Mouse (Mus musculus): ENCODE results near the gene Dtnbp1. TPM values are rescaled to one million over a fixed set of nuclear protein-coding genes. Genes with fewer than 3 reads are reported as not detected.

The Dtnbp1 gene
- total RNA-seq, 2 experiments from 2014 or later = 123 to 139 TPM

DNA sequence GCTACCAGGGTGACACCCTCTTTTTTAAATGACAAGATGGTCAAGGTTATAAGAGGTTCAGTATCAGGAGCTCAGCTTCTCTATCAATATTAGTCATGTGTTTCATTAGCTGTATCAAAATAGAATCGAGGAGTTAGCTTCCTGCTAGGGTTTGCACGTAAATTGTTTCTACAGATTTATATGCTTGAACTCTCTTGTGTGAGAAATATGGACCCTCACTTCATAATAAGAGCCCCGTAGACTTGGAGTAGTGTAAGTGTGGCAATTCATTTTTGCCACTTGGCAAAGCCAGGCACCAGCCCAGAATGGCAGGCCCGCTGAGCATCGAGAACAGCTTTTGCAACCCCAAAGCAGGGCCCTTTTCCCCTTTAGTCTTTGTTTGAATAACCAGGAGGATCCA is 1.1 kb upstream of the Dtnbp1 start:
- no peak for DNase-seq

DNA sequence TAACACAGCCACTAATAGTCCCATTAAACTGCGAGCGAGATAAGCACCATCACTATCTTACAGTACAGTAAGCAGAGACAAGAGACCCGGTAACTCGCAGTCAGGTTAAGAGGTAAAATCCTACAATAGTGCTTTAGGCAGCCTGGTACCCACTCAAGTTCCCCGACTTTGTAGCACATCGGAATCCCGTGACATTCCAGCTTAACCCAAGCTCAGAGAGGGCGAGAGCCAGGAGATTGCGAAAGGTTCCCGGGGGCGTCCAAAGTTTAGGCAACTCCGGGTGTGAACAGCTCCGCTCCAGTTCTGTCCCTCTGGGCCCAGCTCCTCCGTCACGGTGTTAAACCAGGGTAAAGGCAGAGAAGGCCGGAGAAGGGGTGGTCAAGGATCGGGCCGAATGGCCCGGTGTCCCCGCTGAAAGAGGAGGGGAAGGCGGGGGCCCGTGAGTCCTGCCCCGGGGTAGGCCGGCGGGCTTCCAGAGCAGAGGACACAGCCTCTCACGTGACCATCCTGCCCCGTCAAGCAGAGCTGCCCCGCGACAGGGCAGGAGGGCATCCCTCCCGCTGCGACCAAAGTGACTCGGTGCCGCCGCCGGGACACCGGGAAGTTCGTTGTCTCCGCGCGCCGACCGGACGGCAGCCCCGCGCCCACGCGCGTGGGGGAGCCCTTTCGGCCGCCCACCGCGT is 578 bp downstream of the Dtnbp1 start:
- peak; percentile 91 to 93 for DNase-seq

- peak; percentile 56 to 70 for DNase-seq
Observed at GRCm38 (mm10) chr13:45000836-45001227, 1.1 kb downstream of the Dtnbp1 start.

- no peak for DNase-seq
Observed at GRCm38 (mm10) chr13:44999211-44999610, 2.7 kb downstream of the Dtnbp1 start.

DNA sequence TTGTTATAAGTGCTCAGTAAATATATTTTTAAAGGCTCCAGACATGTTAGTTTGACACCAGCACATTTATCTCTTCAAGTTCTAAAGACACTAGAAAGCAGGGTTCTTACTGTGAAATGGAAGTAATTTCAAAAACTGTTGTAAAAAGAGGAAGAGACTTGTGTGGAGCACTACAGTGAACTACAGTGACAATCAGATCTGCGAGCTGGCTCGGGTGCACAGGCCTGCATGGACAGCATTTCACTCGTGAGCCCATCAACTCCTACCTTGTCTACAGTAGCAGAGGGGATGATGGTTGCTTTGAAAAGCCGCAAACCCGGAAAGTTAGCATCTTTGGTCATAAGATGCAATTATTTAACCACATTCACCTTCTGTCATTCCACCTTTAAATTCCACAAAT is 5.6 kb downstream of the Dtnbp1 start:
- no peak for DNase-seq

GRCm38 (mm10) chr13:44992550-44993205 is 9.3 kb downstream of the Dtnbp1 start:
- no peak for DNase-seq

GRCm38 (mm10) chr13:44991936-44992335 is 10.0 kb downstream of the Dtnbp1 start:
- DNase-seq = no peak

- DNase-seq = no peak
Observed at GRCm38 (mm10) chr13:44990073-44990682, 11.8 kb downstream of the Dtnbp1 start.

GRCm38 (mm10) chr13:44986352-44986751 is 15.6 kb downstream of the Dtnbp1 start:
- DNase-seq = no peak

- no peak for DNase-seq
Observed at GRCm38 (mm10) chr13:44985321-44985720, 16.6 kb downstream of the Dtnbp1 start.

DNA sequence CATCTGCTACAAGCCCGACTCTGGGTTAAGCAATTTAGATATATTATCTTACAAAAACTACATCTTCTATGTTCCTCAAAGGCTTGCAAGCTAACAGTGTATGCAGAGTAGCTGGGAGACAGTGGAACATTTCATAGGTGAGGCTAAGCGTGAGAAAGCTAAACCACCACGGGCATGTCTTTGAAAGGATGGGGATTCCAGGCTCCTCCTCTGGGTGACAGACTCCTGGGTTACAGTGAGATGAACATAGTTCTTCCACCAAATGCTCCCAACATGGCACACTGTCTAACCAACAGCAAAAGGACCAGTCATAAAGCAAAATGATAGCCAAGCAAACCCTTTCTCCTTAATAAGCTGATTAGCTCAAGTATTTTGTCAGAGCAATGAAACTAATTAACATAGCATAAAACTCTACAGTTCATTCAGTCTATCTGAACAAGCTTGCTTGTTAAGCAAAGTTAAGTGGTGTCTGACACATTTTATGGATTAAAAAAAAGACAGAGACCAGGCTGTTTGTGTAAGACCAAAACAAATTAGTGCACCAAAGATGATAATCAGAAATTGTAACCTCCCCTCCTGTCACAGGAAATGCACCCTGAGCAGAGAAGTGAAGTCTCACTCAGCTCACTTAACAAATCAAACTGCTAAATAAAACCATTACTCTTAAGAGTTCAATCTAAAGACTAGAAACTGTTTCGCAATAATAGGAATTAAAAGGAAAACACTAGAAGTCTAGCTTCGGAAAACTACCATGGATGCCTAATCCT is 18.1 kb downstream of the Dtnbp1 start:
- no peak for DNase-seq

DNA sequence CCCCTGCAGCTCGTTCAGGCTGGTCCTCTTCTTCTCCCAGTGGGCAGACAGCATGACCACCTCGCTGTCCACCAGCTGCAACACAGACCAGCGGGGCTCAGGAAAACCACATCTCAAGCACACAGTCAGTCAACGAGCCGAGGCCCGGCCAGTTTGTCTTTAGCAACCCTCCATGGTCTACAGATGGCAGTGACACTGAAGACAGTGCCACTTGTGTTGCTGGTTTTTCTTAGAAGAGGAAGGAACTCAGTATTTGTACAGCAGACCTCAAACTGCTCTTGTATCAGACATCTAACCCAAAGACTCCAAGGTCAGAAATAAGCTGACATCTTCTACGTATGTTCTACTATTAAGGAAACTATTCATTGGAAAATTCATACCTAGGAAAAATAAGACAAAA is 19.1 kb downstream of the Dtnbp1 start:
- no peak for DNase-seq

GRCm38 (mm10) chr13:44979433-44979832 is 22.5 kb downstream of the Dtnbp1 start:
- no peak for DNase-seq

- DNase-seq = no peak
Observed at GRCm38 (mm10) chr13:44977483-44978141, 24.3 kb downstream of the Dtnbp1 start.

DNA sequence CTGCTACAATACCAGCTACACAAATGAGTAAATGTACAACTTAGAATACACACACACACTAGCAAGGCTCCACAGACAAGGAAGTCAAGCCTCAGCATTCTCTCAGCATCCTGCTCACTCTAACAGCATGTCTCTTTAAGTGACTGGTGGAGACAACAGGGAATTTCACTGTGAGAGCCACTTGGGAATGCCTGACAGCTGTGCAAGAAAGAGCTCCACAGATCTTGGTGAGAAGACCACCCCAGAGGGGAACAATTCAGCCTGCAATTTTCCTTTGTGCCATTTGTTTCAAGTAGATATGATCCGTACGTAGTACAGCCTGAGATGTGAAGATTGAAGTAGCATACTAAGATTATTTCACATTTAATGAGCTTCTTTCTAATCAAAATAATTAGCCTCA is 24.9 kb downstream of the Dtnbp1 start:
- DNase-seq = no peak

DNA sequence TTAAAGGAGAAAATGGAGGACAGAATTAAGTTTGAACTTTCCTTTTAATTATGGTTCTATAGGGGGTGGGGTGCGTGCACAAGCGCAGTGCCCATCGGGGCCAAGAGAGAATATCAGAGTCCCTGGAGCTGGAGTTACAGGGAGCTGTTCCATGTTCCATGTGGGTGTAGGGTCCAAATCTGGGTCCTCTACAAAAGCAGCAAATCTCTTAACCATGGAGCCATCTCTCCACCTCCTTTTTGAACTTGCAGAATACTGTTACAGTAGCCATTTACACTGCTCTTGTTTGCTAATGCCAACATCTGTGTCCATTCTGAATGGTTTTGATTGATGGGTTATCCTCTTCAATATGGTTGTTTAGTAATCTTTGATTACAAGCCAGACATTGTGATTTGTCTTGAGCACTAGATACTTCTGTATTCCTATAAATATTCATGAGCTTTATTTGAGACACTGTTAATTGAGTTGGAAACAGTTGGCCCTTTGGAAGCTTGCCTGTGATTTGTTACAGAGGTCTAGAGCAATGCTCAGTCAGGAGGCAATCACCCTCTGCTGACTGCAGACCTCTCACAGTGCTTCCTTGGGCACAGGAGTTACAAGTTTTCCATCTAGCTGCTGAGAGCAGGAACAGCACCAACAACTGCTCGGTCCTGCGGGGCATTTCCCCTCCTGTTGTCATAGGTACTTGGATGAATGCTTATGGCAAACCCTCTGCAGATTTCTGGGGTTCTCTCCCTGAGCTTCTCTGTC is 41.2 kb downstream of the Dtnbp1 start:
- no peak for DNase-seq

DNA sequence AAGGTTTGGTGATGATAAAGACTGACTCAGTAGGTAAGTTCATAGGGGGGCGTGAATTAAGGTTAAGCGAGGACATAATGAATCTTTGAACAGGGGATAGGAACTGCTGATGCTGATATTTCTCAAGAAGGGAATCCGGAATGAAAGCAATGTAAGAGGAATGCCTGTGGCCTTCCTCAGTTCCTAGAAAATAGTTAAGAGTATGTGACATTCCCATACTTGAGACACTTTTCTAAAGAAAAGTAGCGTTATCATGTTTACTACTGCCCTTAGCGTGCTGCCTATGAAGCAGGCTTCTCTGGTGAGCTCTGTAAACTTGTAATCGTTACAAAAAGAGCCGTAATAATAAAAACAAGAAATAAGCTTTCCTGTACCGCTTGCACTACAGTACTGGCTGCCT is 44.9 kb downstream of the Dtnbp1 start:
- no peak for DNase-seq

- no peak for DNase-seq
Observed at GRCm38 (mm10) chr13:44955781-44956180, 46.2 kb downstream of the Dtnbp1 start.

DNA sequence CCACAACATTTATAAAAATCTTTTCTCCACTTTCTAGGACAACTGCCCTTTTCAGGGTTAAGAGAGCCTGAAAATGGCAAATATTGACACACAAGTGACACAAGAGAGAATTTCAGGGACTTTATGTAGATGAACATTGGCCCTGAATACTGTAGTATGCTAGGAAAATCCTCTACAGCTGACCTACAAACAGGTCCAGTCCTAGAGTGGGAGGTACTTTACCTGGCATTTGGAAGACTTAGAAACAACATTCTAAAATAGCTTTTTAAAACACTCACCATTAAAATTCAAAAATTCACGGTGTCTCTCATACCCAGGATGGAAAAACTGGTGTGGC is 47.7 kb downstream of the Dtnbp1 start:
- no peak for DNase-seq

- DNase-seq = no peak
Observed at GRCm38 (mm10) chr13:44953546-44954231, 48.3 kb downstream of the Dtnbp1 start.

All from heart, adult 18-20 months (tissue).